Comparison of ENCODE assay signal across 8 mouse cellular contexts in the genomic region with DNA sequence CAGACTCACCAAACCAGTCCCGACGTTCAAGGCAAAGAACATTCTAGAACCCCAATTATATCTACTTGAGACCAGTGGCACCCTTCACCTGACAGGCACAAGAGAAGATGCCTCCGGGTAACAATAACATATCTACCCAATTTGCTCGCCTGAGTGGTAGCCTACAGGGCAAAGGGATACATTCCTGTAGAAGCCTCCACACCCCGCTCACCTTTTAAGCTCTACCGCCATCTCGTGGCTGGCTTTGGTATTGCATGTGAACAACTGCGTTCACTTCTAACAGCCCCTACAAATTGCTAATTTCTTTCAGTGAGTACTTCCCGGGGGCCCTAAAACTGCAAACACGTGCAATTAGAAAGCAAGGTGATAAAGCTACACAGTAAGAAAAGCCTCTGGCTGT.
A peak's percentile ranks its signal among the peaks of the same experiment; 100 is the strongest.
DNase-seq lines count a peak whose midpoint lies in the region; ATAC-seq and TF ChIP-seq lines count a peak whose summit lies in the region.

No protein-coding gene starts in this region.

- H3K9me3 ChIP-seq in CH12.LX (replicated peaks; ENCODE audit: low read length): peaks cover 12% of the 10 kb centered on the region
- 0 out of 2 replicates have a peak, but pooled peaks cover 3% of the 10 kb centered on the region for H3K9me3 ChIP-seq in heart, postnatal 0 days (replicated peaks; ENCODE audit: control insufficient read depth, low read length)
- H3K9me3 ChIP-seq in lung, embryonic 16.5 days (ENCODE audit: control insufficient read depth, low read length): 0 out of 2 replicates have a peak, but pooled peaks cover 4% of the 10 kb centered on the region

- H3K27me3 ChIP-seq in CH12.LX (replicated peaks): no peaks in the 10 kb centered on the region
- H3K27me3 ChIP-seq in heart, postnatal 0 days (ENCODE audit: control insufficient read depth, insufficient read depth, low read length): no peaks in the 10 kb centered on the region
- no peaks in the 10 kb centered on the region for H3K27me3 ChIP-seq in lung, embryonic 16.5 days (ENCODE audit: control insufficient read depth, insufficient read depth, low read depth, low read length)

- H3K4me2 ChIP-seq in CH12.LX (ENCODE audit: insufficient read depth, low read depth, poor library complexity, severe bottlenecking): no peak overlapping the region
- no peak overlapping the region for H3K4me2 ChIP-seq in heart, postnatal 0 days (ENCODE audit: low read depth, low read length)
- no peak overlapping the region for H3K4me2 ChIP-seq in lung, embryonic 16.5 days (ENCODE audit: low read depth, low read length)

- in situ Hi-C loops in CH12.LX (cut with MboI; ENCODE audit: low pct_ligation_motif_present, low pct_unique_long_range_greater_than_20kb, low sequenced_read_pairs): no loop called here

- peak; percentile 78 for DNase-seq in CH12.LX (ENCODE audit: extremely low read depth)
- peak; percentile 21 for DNase-seq in fibroblast of lung, adult 2 months (ENCODE audit: low read depth)
- peak; percentile 34 for DNase-seq in heart, postnatal 0 days (ENCODE audit: low spot score)
- peak; percentile 66 to 93 for DNase-seq in kidney, postnatal 36 days
- peak; percentile 95 for DNase-seq in ovary, postnatal 10 days (ENCODE audit: low spot score)
- peak; percentile 65 for DNase-seq in thymus, postnatal 0 days (ENCODE audit: low spot score)

- ATAC-seq in heart, postnatal 0 days (ENCODE audit: insufficient read depth, low read depth): peak; percentile 40; the same call in 1 of the 2 replicates
- ATAC-seq in lung, embryonic 16.5 days (ENCODE audit: low read depth): peak; percentile 61

- no peak overlapping the region for H3K9ac ChIP-seq in CH12.LX (ENCODE audit: insufficient read depth, low read depth)
- H3K9ac ChIP-seq in heart, postnatal 0 days (replicated peaks; ENCODE audit: low read depth, low read length): no peak overlapping the region
- H3K9ac ChIP-seq in lung, embryonic 16.5 days (ENCODE audit: low read length): no peak overlapping the region

- H3K27ac ChIP-seq in CH12.LX (ENCODE audit: insufficient read depth, low read depth): no peak overlapping the region
- no peak overlapping the region for H3K27ac ChIP-seq in bone marrow macrophage, adult 2 months (ENCODE audit: insufficient read depth, low read depth, low read length)
- H3K27ac ChIP-seq in heart, postnatal 0 days (ENCODE audit: low read depth): no peak overlapping the region
- no peak overlapping the region for H3K27ac ChIP-seq in lung, embryonic 16.5 days (ENCODE audit: low read length)

- peak; percentile 86 to 89 for TF ChIP-seq CTCF in CH12.LX (conservative IDR thresholded peaks at IDR 0.05 in 1 of 2, IDR thresholded peaks at IDR 0.05 in 1 of 2; ENCODE audit: low read depth in 2 of 2, low read length in 2 of 2)
- peak; percentile 77 for TF ChIP-seq CTCF in bone marrow macrophage, adult 2 months (IDR thresholded peaks at IDR 0.05; ENCODE audit: low read depth, low read length)
- peak; percentile 94 for TF ChIP-seq CTCF in heart, postnatal 0 days (IDR thresholded peaks at IDR 0.05; ENCODE audit: low read depth)

- no peak for TF ChIP-seq EP300 in CH12.LX (IDR thresholded peaks at IDR 0.05; ENCODE audit: low read length)
- no peak for TF ChIP-seq EP300 in heart, postnatal 0 days (IDR thresholded peaks at IDR 0.05; ENCODE audit: low read depth)

- no peaks in the 10 kb centered on the region for H3K79me2 ChIP-seq in CH12.LX (replicated peaks; ENCODE audit: control insufficient read depth, extremely low read depth, insufficient read depth, poor library complexity, severe bottlenecking)

- peak; percentile 82 for TF ChIP-seq RAD21 in CH12.LX (IDR thresholded peaks at IDR 0.05; ENCODE audit: low read depth, low read length)

- H3K4me1 ChIP-seq in CH12.LX (ENCODE audit: control insufficient read depth in 1 of 2, insufficient read depth in 2 of 2): peaks cover 0 to 10% of the 10 kb centered on the region in 2 experiments; a peak in 2 of 4 replicates
- H3K4me1 ChIP-seq in bone marrow macrophage, adult 2 months (ENCODE audit: control insufficient read depth, insufficient read depth, low read length): no peaks in the 10 kb centered on the region
- H3K4me1 ChIP-seq in heart, postnatal 0 days (ENCODE audit: control insufficient read depth, insufficient read depth): no peaks in the 10 kb centered on the region
- no peaks in the 10 kb centered on the region for H3K4me1 ChIP-seq in lung, embryonic 16.5 days (replicated peaks; ENCODE audit: control insufficient read depth, insufficient read depth, low read length)

- H3K36me3 ChIP-seq in CH12.LX (replicated peaks in 1 of 2; ENCODE audit: control insufficient read depth in 1 of 2, insufficient read depth in 1 of 2, low read length in 1 of 2): no peaks in the 10 kb centered on the region
- no peaks in the 10 kb centered on the region for H3K36me3 ChIP-seq in heart, postnatal 0 days (replicated peaks; ENCODE audit: control insufficient read depth, insufficient read depth, low read length)
- no peaks in the 10 kb centered on the region for H3K36me3 ChIP-seq in lung, embryonic 16.5 days (ENCODE audit: control insufficient read depth, insufficient read depth, low read length)

- 20% methylated on average over 10 of the region's 10 CpGs for WGBS in heart, postnatal 0 days
- 18% methylated on average over 10 of the region's 10 CpGs for WGBS in lung, embryonic 16.5 days

- TF ChIP-seq POLR2A in CH12.LX (IDR thresholded peaks at IDR 0.05; ENCODE audit: low read depth, low read length): no peak
- TF ChIP-seq POLR2A in bone marrow macrophage, adult 2 months (IDR thresholded peaks at IDR 0.05; ENCODE audit: borderline replicate concordance, low read depth, low read length): no peak

- H3K4me3 ChIP-seq in CH12.LX (replicated peaks in 1 of 3; ENCODE audit: low read depth in 2 of 3, low read length in 2 of 3, poor library complexity in 1 of 3): no peak overlapping the region
- H3K4me3 ChIP-seq in bone marrow macrophage, adult 2 months (ENCODE audit: insufficient read depth, low read length): no peak overlapping the region
- no peak overlapping the region for H3K4me3 ChIP-seq in heart, postnatal 0 days (ENCODE audit: low read depth, low read length)
- H3K4me3 ChIP-seq in lung, embryonic 16.5 days (ENCODE audit: low read length): no peak overlapping the region

- dilution Hi-C loops in CH12.LX (cut with MboI; ENCODE audit: extremely low pct_ligation_motif_present, extremely low pct_unique_long_range_greater_than_20kb, low sequenced_read_pairs): no loop called here

TF ChIP-seq in CH12.LX, 34 proteins besides CTCF, POLR2A, EP300 and RAD21:
- TF ChIP-seq SMC3 (IDR thresholded peaks at IDR 0.05; ENCODE audit: low read depth, low read length) (peak; percentile 66), TCF12 (IDR thresholded peaks at IDR 0.05; ENCODE audit: low read depth, low read length) (no peak), IRF4 (IDR thresholded peaks at IDR 0.05; ENCODE audit: low read depth, low read length) (0 out of 2 replicates have a peak, but pooled peaks have one; percentile 23)

Comparison
In these comparisons a context has a peak if more than half of its experiments do, and no peak if none do; other contexts are left out.
1. DNase-seq: peak in every context shown above with its lines; median percentile 95 in ovary, postnatal 10 days; 80 in kidney, postnatal 36 days; 78 in CH12.LX; 65 in thymus, postnatal 0 days; 34 in heart, postnatal 0 days; 21 in fibroblast of lung, adult 2 months.